20 mouse cellular contexts compared by ENCODE assay signal in genomic region chr7:29455591-29455990, GRCm38 (mm10).
A peak's percentile ranks its signal among the peaks of the same experiment; 100 is the strongest.
DNase-seq lines count a peak whose midpoint lies in the region; ATAC-seq and TF ChIP-seq lines count a peak whose summit lies in the region.
"Had no signal": no experiment of that assay in that cellular context is flagged by ENCODE, and none has a peak within 500 bp of the region (broad histone marks: within the 10 kb centered on the region; RNA-seq: fewer than 3 reads in every experiment).

No protein-coding gene starts in this region.

- intact Hi-C loops in gastrocnemius, adult 2 months (cut with DNase I): loop anchor here (5.0 kb wide), 1 partner anchor 62 kb away; the partner anchor contains the start of gene Sipa1l3

- no peak overlapping the region for H3K4me2 ChIP-seq in stomach, embryonic 14.5 days (replicated peaks; ENCODE audit: low read depth, low read length)
- no peak overlapping the region for H3K4me2 ChIP-seq in stomach, postnatal 0 days (replicated peaks; ENCODE audit: low read depth)
- no peak overlapping the region for H3K4me2 ChIP-seq in embryonic facial prominence, embryonic 13.5 days
- H3K4me2 ChIP-seq: hindbrain, embryonic 15.5 days; limb, embryonic 15.5 days; liver, embryonic 15.5 days; stomach, embryonic 15.5 days had no signal

- H3K36me3 ChIP-seq in stomach, embryonic 14.5 days (ENCODE audit: control insufficient read depth, insufficient read depth, low read length): no peaks in the 10 kb centered on the region
- no peaks in the 10 kb centered on the region for H3K36me3 ChIP-seq in stomach, postnatal 0 days (ENCODE audit: control insufficient read depth, insufficient read depth, low read length)
- no peaks in the 10 kb centered on the region for H3K36me3 ChIP-seq in embryonic facial prominence, embryonic 13.5 days
- H3K36me3 ChIP-seq: hindbrain, embryonic 15.5 days; limb, embryonic 15.5 days; liver, embryonic 15.5 days; midbrain, embryonic 10.5 days; stomach, embryonic 15.5 days had no signal

- no peak for TF ChIP-seq CTCF in gastrocnemius, adult 2 months (IDR thresholded peaks at IDR 0.05)
- no peak for TF ChIP-seq CTCF in stomach, postnatal 0 days (IDR thresholded peaks at IDR 0.05; ENCODE audit: low read depth)

- no peaks in the 10 kb centered on the region for H3K9me3 ChIP-seq in stomach, embryonic 14.5 days (ENCODE audit: control insufficient read depth, low read depth, low read length)
- no peaks in the 10 kb centered on the region for H3K9me3 ChIP-seq in stomach, postnatal 0 days (ENCODE audit: control insufficient read depth, low read length)
- no peaks in the 10 kb centered on the region for H3K9me3 ChIP-seq in embryonic facial prominence, embryonic 13.5 days
- H3K9me3 ChIP-seq: G1E; hindbrain, embryonic 15.5 days; limb, embryonic 15.5 days; liver, embryonic 15.5 days; midbrain, embryonic 10.5 days; stomach, embryonic 15.5 days had no signal

- H3K27ac ChIP-seq in gastrocnemius, adult 2 months: peak overlapping the region; percentile 82
- peak overlapping the region; percentile 55 for H3K27ac ChIP-seq in stomach, embryonic 14.5 days (ENCODE audit: low read length)
- no peak overlapping the region for H3K27ac ChIP-seq in stomach, postnatal 0 days (replicated peaks)
- peak overlapping the region; percentile 28; the same call in 1 of the 2 replicates for H3K27ac ChIP-seq in embryonic facial prominence, embryonic 13.5 days
- H3K27ac ChIP-seq: hindbrain, embryonic 15.5 days; kidney, postnatal 0 days; limb, embryonic 15.5 days; liver, embryonic 15.5 days; macrophage had no signal

- DNase-seq in gastrocnemius, adult 2 months: peak; percentile 78
- DNase-seq in gastrocnemius, postnatal 4 days (ENCODE audit: low spot score in 2 of 2): no peak
- no peak for DNase-seq in stomach, postnatal 0 days (ENCODE audit: low spot score)
- no peak for DNase-seq in adrenal gland, postnatal 36 days
- no peak for DNase-seq in kidney, postnatal 14 days
- no peak for DNase-seq in urinary bladder, adult 18-20 months (ENCODE audit: low spot score in 2 of 2)
- DNase-seq: cerebellum, adult 2 months; heart, adult 2 months; heart, postnatal 36 days had no signal

- H3K27me3 ChIP-seq in stomach, embryonic 14.5 days (ENCODE audit: control insufficient read depth, insufficient read depth, low read length): no peaks in the 10 kb centered on the region
- no peaks in the 10 kb centered on the region for H3K27me3 ChIP-seq in stomach, postnatal 0 days (ENCODE audit: control insufficient read depth, insufficient read depth, low read length)
- no peaks in the 10 kb centered on the region for H3K27me3 ChIP-seq in embryonic facial prominence, embryonic 13.5 days
- H3K27me3 ChIP-seq: hindbrain, embryonic 15.5 days; limb, embryonic 15.5 days; liver, embryonic 15.5 days; stomach, embryonic 15.5 days had no signal

- peaks cover 23% of the 10 kb centered on the region for H3K4me1 ChIP-seq in stomach, embryonic 14.5 days (ENCODE audit: control insufficient read depth, insufficient read depth, low read length)
- peaks cover 10% of the 10 kb centered on the region; the same call in 1 of the 2 replicates for H3K4me1 ChIP-seq in stomach, postnatal 0 days (replicated peaks; ENCODE audit: control insufficient read depth, insufficient read depth)
- peaks cover 30% of the 10 kb centered on the region for H3K4me1 ChIP-seq in embryonic facial prominence, embryonic 13.5 days

- H3K4me3 ChIP-seq in gastrocnemius, adult 2 months: peak overlapping the region; percentile 55
- H3K4me3 ChIP-seq in stomach, embryonic 14.5 days (ENCODE audit: low read depth, low read length): no peak overlapping the region
- H3K4me3 ChIP-seq in stomach, postnatal 0 days (ENCODE audit: low read depth, low read length): no peak overlapping the region
- H3K4me3 ChIP-seq in embryonic facial prominence, embryonic 13.5 days: no peak overlapping the region
- H3K4me3 ChIP-seq: heart, adult 2 months; hindbrain, embryonic 15.5 days; limb, embryonic 15.5 days; liver, embryonic 15.5 days; midbrain, embryonic 10.5 days; stomach, embryonic 15.5 days had no signal

- TF ChIP-seq EP300 in stomach, postnatal 0 days (optimal IDR thresholded peaks at IDR 0.05): no peak

- ATAC-seq in stomach, embryonic 14.5 days (ENCODE audit: insufficient number of reproducible peaks, insufficient read depth, low FRiP score, low read depth): no peak
- no peak for ATAC-seq in stomach, postnatal 0 days (ENCODE audit: low FRiP score, low TSS enrichment)
- no peak for ATAC-seq in embryonic facial prominence, embryonic 13.5 days (ENCODE audit: insufficient number of reproducible peaks, insufficient read depth, low FRiP score, low TSS enrichment, low read depth)
- ATAC-seq: intestine, postnatal 0 days had no signal

- H3K9ac ChIP-seq in stomach, embryonic 14.5 days (replicated peaks; ENCODE audit: low read depth, low read length): no peak overlapping the region
- no peak overlapping the region for H3K9ac ChIP-seq in stomach, postnatal 0 days (ENCODE audit: low read length)
- H3K9ac ChIP-seq in embryonic facial prominence, embryonic 13.5 days: no peak overlapping the region
- H3K9ac ChIP-seq: hindbrain, embryonic 15.5 days; limb, embryonic 15.5 days; liver, embryonic 15.5 days; stomach, embryonic 15.5 days had no signal

- WGBS in stomach, embryonic 14.5 days: 71% methylated on average over 6 of the region's 6 CpGs
- WGBS in stomach, postnatal 0 days: 59% methylated on average over 6 of the region's 6 CpGs
- WGBS in embryonic facial prominence, embryonic 13.5 days: 62% methylated on average over 6 of the region's 6 CpGs
